Mouse (Mus musculus): Measurements from ENCODE around the gene Metrn. TPM values are rescaled to one million over a fixed set of nuclear protein-coding genes. Genes with fewer than 3 reads are reported as not detected.

The Metrn gene
- polyA plus RNA-seq, 1 experiment from 2014 or later: 82.2 TPM

GRCm38 (mm10) chr17:25783086-25783485, 13.8 kb downstream of the Metrn start:
- 69% methylated on average over 7 of the region's 7 CpGs for WGBS
- Histone ChIP-seq H3K9ac (0 out of 2 replicates have a peak overlapping the region, but pooled peaks have one; percentile 18), H3K27ac (replicated peaks) (0 out of 2 replicates have a peak overlapping the region, but pooled peaks have one; percentile 18), H3K4me3 (no peak overlapping the region), H3K4me1 (replicated peaks) (peaks cover 30% of the 10 kb centered on the region), H3K9me3 (no peaks in the 10 kb centered on the region), H3K4me2 (peak overlapping the region; percentile 14; the same call in 1 of the 2 replicates), H3K36me3 (peaks cover 26% of the 10 kb centered on the region), H3K27me3 (no peaks in the 10 kb centered on the region)
- no peak for ATAC-seq (ENCODE audit: low FRiP score, low read depth)

- H3K27me3 ChIP-seq: no peaks in the 10 kb centered on the region
- H3K9ac ChIP-seq: no peak overlapping the region
- no peaks in the 10 kb centered on the region for H3K9me3 ChIP-seq
- WGBS: 81% methylated on average over 6 of the region's 6 CpGs
- H3K4me2 ChIP-seq: no peak overlapping the region
- H3K36me3 ChIP-seq: peaks cover 36% of the 10 kb centered on the region
- H3K4me3 ChIP-seq: no peak overlapping the region
- ATAC-seq (ENCODE audit: low FRiP score, low read depth): no peak
- H3K4me1 ChIP-seq (replicated peaks): peaks cover 30% of the 10 kb centered on the region
- no peak overlapping the region for H3K27ac ChIP-seq (replicated peaks)
Observed at GRCm38 (mm10) chr17:25781339-25781738, 15.6 kb downstream of the Metrn start.

GRCm38 (mm10) chr17:25777948-25778347, 19.0 kb downstream of the Metrn start:
- H3K9me3 ChIP-seq: no peaks in the 10 kb centered on the region
- H3K27me3 ChIP-seq: no peaks in the 10 kb centered on the region
- H3K36me3 ChIP-seq: peaks cover 31% of the 10 kb centered on the region
- H3K4me3 ChIP-seq: no peak overlapping the region
- no peak overlapping the region for H3K9ac ChIP-seq
- no peak for ATAC-seq (ENCODE audit: low FRiP score, low read depth)
- peaks cover 13% of the 10 kb centered on the region for H3K4me1 ChIP-seq (replicated peaks)
- WGBS: 96% methylated on average over 5 of the region's 5 CpGs
- H3K27ac ChIP-seq (replicated peaks): no peak overlapping the region
- no peak overlapping the region for H3K4me2 ChIP-seq

- peaks cover 10% of the 10 kb centered on the region for H3K4me1 ChIP-seq (replicated peaks)
- WGBS: 74% methylated on average over 10 of the region's 10 CpGs
- no peak for ATAC-seq (ENCODE audit: low FRiP score, low read depth)
Observed at GRCm38 (mm10) chr17:25775318-25776062, 21.4 kb downstream of the Metrn start.

GRCm38 (mm10) chr17:25773549-25774120, 23.3 kb downstream of the Metrn start, which contains the start of gene Narfl:
Gene Narfl, plus strand, starts transcription at chr17:25773776.
- ATAC-seq (ENCODE audit: low FRiP score, low read depth): peak; percentile 86
- H3K4me3 ChIP-seq: peak within 1 kb of the TSS; percentile 86
- peak within 1 kb of the TSS; percentile 60; the same call in 1 of the 2 replicates for H3K27ac ChIP-seq (replicated peaks)
- no peaks in the 10 kb centered on the region for H3K9me3 ChIP-seq
- H3K4me2 ChIP-seq: peak within 1 kb of the TSS; percentile 85
- 0 out of 2 replicates have a peak, but pooled peaks cover 6% of the 10 kb centered on the region for H3K27me3 ChIP-seq
- peak within 1 kb of the TSS; percentile 82 for H3K9ac ChIP-seq
- peaks cover 11% of the 10 kb centered on the region; the same call in 1 of the 2 replicates for H3K36me3 ChIP-seq
- WGBS: under 1% methylated on average over 37 of the region's 37 CpGs
- H3K4me1 ChIP-seq (replicated peaks): peaks cover 10% of the 10 kb centered on the region

More at GRCm38 (mm10) chr17:25775318-25776062, 21.4 kb downstream of the Metrn start:
- no peak overlapping the region for H3K27ac ChIP-seq (replicated peaks)
- no peaks in the 10 kb centered on the region for H3K27me3 ChIP-seq
- H3K4me2 ChIP-seq: no peak overlapping the region
- no peak overlapping the region for H3K9ac ChIP-seq
- H3K36me3 ChIP-seq: peaks cover 14% of the 10 kb centered on the region; the same call in 1 of the 2 replicates
- no peak overlapping the region for H3K4me3 ChIP-seq
- H3K9me3 ChIP-seq: no peaks in the 10 kb centered on the region

- no peak overlapping the region for H3K4me2 ChIP-seq
- H3K27me3 ChIP-seq: peaks cover 9% of the 10 kb centered on the region; the same call in 1 of the 2 replicates
- H3K27ac ChIP-seq (replicated peaks): no peak overlapping the region
- no peak for ATAC-seq (ENCODE audit: low FRiP score, low read depth)
- H3K9me3 ChIP-seq: no peaks in the 10 kb centered on the region
- peaks cover 3% of the 10 kb centered on the region for H3K4me1 ChIP-seq (replicated peaks)
- no peak overlapping the region for H3K9ac ChIP-seq
- WGBS: 50% methylated on average over 9 of the region's 9 CpGs
- H3K36me3 ChIP-seq: no peaks in the 10 kb centered on the region
- H3K4me3 ChIP-seq: no peak overlapping the region
Observed at GRCm38 (mm10) chr17:25769331-25769730, 27.6 kb downstream of the Metrn start.

- 30% methylated on average over 5 of the region's 5 CpGs for WGBS
- Histone ChIP-seq H3K36me3 (no peaks in the 10 kb centered on the region), H3K27me3 (peaks cover 9% of the 10 kb centered on the region; the same call in 1 of the 2 replicates), H3K9ac (no peak overlapping the region), H3K9me3 (no peaks in the 10 kb centered on the region), H3K4me1 (replicated peaks) (no peaks in the 10 kb centered on the region), H3K4me2 (no peak overlapping the region), H3K4me3 (no peak overlapping the region), H3K27ac (replicated peaks) (no peak overlapping the region)
- ATAC-seq (ENCODE audit: low FRiP score, low read depth): no peak
Observed at GRCm38 (mm10) chr17:25765886-25766285, 31.1 kb downstream of the Metrn start.

GRCm38 (mm10) chr17:25762591-25762990, 34.3 kb downstream of the Metrn start:
- no peak for ATAC-seq (ENCODE audit: low FRiP score, low read depth)
- Histone ChIP-seq H3K4me2 (no peak overlapping the region), H3K27me3 (no peaks in the 10 kb centered on the region), H3K9ac (no peak overlapping the region), H3K27ac (replicated peaks) (no peak overlapping the region), H3K4me3 (no peak overlapping the region), H3K9me3 (no peaks in the 10 kb centered on the region), H3K36me3 (no peaks in the 10 kb centered on the region), H3K4me1 (replicated peaks) (no peaks in the 10 kb centered on the region)
- 29% methylated on average over 3 of the region's 3 CpGs for WGBS

GRCm38 (mm10) chr17:25761561-25761970, 35.4 kb downstream of the Metrn start:
- Histone ChIP-seq H3K4me3 (no peak overlapping the region), H3K27me3 (no peaks in the 10 kb centered on the region), H3K36me3 (no peaks in the 10 kb centered on the region), H3K9ac (no peak overlapping the region), H3K27ac (replicated peaks) (no peak overlapping the region), H3K4me2 (no peak overlapping the region), H3K4me1 (replicated peaks) (no peaks in the 10 kb centered on the region), H3K9me3 (no peaks in the 10 kb centered on the region)
- no peak for ATAC-seq (ENCODE audit: low FRiP score, low read depth)
- 34% methylated on average over 4 of the region's 4 CpGs for WGBS

- ATAC-seq (ENCODE audit: low FRiP score, low read depth): no peak
- WGBS: 79% methylated on average over 8 of the region's 8 CpGs
Observed at GRCm38 (mm10) chr17:25760148-25760547, 36.8 kb downstream of the Metrn start.

GRCm38 (mm10) chr17:25757691-25758090, 39.2 kb downstream of the Metrn start:
- 75% methylated on average over 3 of the region's 3 CpGs for WGBS
- Histone ChIP-seq H3K4me1 (replicated peaks) (no peaks in the 10 kb centered on the region), H3K36me3 (no peaks in the 10 kb centered on the region), H3K4me2 (no peak overlapping the region), H3K4me3 (no peak overlapping the region), H3K27ac (replicated peaks) (no peak overlapping the region), H3K27me3 (no peaks in the 10 kb centered on the region), H3K9me3 (no peaks in the 10 kb centered on the region), H3K9ac (no peak overlapping the region)
- no peak for ATAC-seq (ENCODE audit: low FRiP score, low read depth)

More at GRCm38 (mm10) chr17:25760148-25760547, 36.8 kb downstream of the Metrn start:
- Histone ChIP-seq H3K27ac (replicated peaks) (no peak overlapping the region), H3K4me3 (no peak overlapping the region), H3K9ac (no peak overlapping the region), H3K9me3 (no peaks in the 10 kb centered on the region), H3K4me1 (replicated peaks) (no peaks in the 10 kb centered on the region), H3K27me3 (no peaks in the 10 kb centered on the region), H3K36me3 (no peaks in the 10 kb centered on the region), H3K4me2 (no peak overlapping the region)

Measured in hindbrain, embryonic 15.5 days (tissue).